Mouse (Mus musculus) bone marrow, adult 2 months (tissue): ENCODE measurements at regions not wholly inside any gene's neighbourhood (a gene's known extent, or its start where the extent isn't known, plus 50 kb on each side); places are given as distances from the start of the nearest gene placed in this dataset.

Source experiments
- CTCF ChIP-seq: fragments of 200-500 bp; IDR thresholded peaks from 2 replicates; pipeline ENCODE4 v1.5.1; 2011; ENCODE audit warnings: low read length, control low read depth; ENCODE audit not compliant: control insufficient read depth, insufficient read depth
- POLR2A ChIP-seq: fragments of 200-500 bp; IDR thresholded peaks from 2 replicates; pipeline ENCODE4 v1.6.1; 2011; ENCODE audit warnings: low read depth, mild to moderate bottlenecking, control low read depth, low read length, borderline replicate concordance; ENCODE audit not compliant: control insufficient read depth

DNA sequence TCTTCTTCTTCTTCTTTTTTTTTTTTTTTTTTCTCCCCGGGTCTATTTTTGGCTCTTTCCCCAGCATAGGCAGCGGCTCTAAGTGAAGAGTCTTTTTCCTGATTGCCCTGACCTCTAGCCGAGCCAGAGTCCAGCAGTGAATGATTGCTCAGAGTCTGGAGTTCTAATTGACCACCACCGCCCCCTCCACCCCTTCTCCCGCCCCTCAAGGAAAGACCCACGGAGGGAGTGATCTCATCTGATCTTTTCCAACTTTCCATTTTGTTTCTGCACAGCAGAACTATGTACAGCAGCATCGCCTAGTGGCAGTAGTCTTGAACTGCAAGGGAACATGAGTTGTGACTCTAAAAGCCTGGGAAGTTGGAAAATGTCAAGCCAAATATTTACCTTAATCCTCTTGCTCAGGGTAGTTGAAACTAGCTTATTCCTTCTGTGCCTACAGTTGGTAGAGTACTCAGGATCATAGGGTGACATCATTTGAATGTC, 317.8 kb upstream of the Myo3a start:
- TF ChIP-seq CTCF, result 0 out of 2 replicates have a peak, but pooled peaks have one; percentile 13
- no peak for TF ChIP-seq POLR2A
